In genomic region chr1:170619686-170620374, GRCm38 (mm10) we compare ENCODE assay signal across 30 mouse cellular contexts. TPM values are rescaled to one million over a fixed set of nuclear protein-coding genes. Genes with fewer than 3 reads are reported as not detected.
DNase-seq lines count a peak whose midpoint lies in the region; ATAC-seq and TF ChIP-seq lines count a peak whose summit lies in the region.
"Had no signal": no experiment of that assay in that cellular context is flagged by ENCODE, and none has a peak within 500 bp of the region (broad histone marks: within the 10 kb centered on the region; RNA-seq: fewer than 3 reads in every experiment).

No protein-coding gene starts in this region.

- no peak for TF ChIP-seq CTCF in midbrain, postnatal 0 days (IDR thresholded peaks at IDR 0.05)

- no peak for DNase-seq in heart, embryonic 10.5 days (ENCODE audit: low spot score)
- no peak for DNase-seq in heart, adult 18-20 months
- peak; percentile 51 for DNase-seq in midbrain, embryonic 11.5 days (ENCODE audit: low spot score, missing footprints)
- DNase-seq in midbrain, postnatal 0 days (ENCODE audit: low spot score), result no peak
- DNase-seq in limb, embryonic 10.5 days (ENCODE audit: low spot score), result no peak
- no peak for DNase-seq in left cerebral cortex, postnatal 25 days (ENCODE audit: low spot score in 2 of 2)
- DNase-seq: adrenal gland, postnatal 10 days; adrenal gland, postnatal 36 days; B cell, adult 2 months; cerebellum, adult 18-20 months; cerebellum, adult 9-11 months; cerebellum, postnatal 25 days; embryo, embryonic 11 days; gastrocnemius, postnatal 10 days; gastrocnemius, postnatal 36 days; heart, postnatal 10 days; heart, postnatal 36 days had no signal

- ATAC-seq in midbrain, embryonic 11.5 days (ENCODE audit: low FRiP score), result no peak
- no peak for ATAC-seq in midbrain, postnatal 0 days (ENCODE audit: low FRiP score)
- ATAC-seq in megakaryocyte progenitor cell, adult 5-6 weeks (replicated peaks; ENCODE audit: poor library complexity), result peak; percentile 21
- ATAC-seq: activated CD4-positive, CD25-positive, alpha-beta regulatory T cell, adult 4 months; forebrain, embryonic 15.5 days; hindbrain, embryonic 16.5 days had no signal

- no peak overlapping the region for H3K4me3 ChIP-seq in heart, embryonic 10.5 days
- H3K4me3 ChIP-seq in midbrain, embryonic 11.5 days (ENCODE audit: low read depth, low read length), result no peak overlapping the region
- H3K4me3 ChIP-seq in midbrain, postnatal 0 days (ENCODE audit: low read depth, low read length), result no peak overlapping the region
- no peak overlapping the region for H3K4me3 ChIP-seq in limb, embryonic 10.5 days
- H3K4me3 ChIP-seq: embryonic facial prominence, embryonic 10.5 days; embryonic facial prominence, embryonic 13.5 days; erythroblast, embryonic 14.5 days; forebrain, embryonic 12.5 days; forebrain, embryonic 15.5 days; heart, embryonic 12.5 days; heart, embryonic 15.5 days; hindbrain, embryonic 10.5 days; hindbrain, embryonic 13.5 days had no signal

- H3K27me3 ChIP-seq in heart, embryonic 10.5 days (ENCODE audit: insufficient read depth, poor library complexity, severe bottlenecking), result no peaks in the 10 kb centered on the region
- no peaks in the 10 kb centered on the region for H3K27me3 ChIP-seq in midbrain, embryonic 11.5 days (ENCODE audit: control insufficient read depth, insufficient read depth, low read length)
- H3K27me3 ChIP-seq in midbrain, postnatal 0 days (ENCODE audit: insufficient read depth, low read length), result no peaks in the 10 kb centered on the region
- H3K27me3 ChIP-seq in limb, embryonic 10.5 days (ENCODE audit: low read depth, poor library complexity, severe bottlenecking), result no peaks in the 10 kb centered on the region
- H3K27me3 ChIP-seq: CH12.LX; embryonic facial prominence, embryonic 13.5 days; forebrain, embryonic 12.5 days; forebrain, embryonic 15.5 days; heart, embryonic 12.5 days; heart, embryonic 15.5 days; hindbrain, embryonic 13.5 days had no signal

- H3K36me3 ChIP-seq in heart, embryonic 10.5 days, result peaks cover 4% of the 10 kb centered on the region; the same call in 1 of the 2 replicates
- H3K36me3 ChIP-seq in midbrain, embryonic 11.5 days (ENCODE audit: control insufficient read depth, insufficient read depth, low read length), result no peaks in the 10 kb centered on the region
- H3K36me3 ChIP-seq in midbrain, postnatal 0 days (ENCODE audit: insufficient read depth, low read length), result no peaks in the 10 kb centered on the region
- H3K36me3 ChIP-seq in limb, embryonic 10.5 days, result no peaks in the 10 kb centered on the region
- H3K36me3 ChIP-seq: embryonic facial prominence, embryonic 10.5 days; embryonic facial prominence, embryonic 13.5 days; forebrain, embryonic 12.5 days; forebrain, embryonic 15.5 days; heart, embryonic 15.5 days; hindbrain, embryonic 10.5 days; hindbrain, embryonic 13.5 days had no signal

- intact Hi-C loops in left cerebral cortex, postnatal 25 days (cut with DNase I), result no loop called here

- peaks cover 7% of the 10 kb centered on the region; the same call in 1 of the 2 replicates for H3K4me1 ChIP-seq in heart, embryonic 10.5 days
- H3K4me1 ChIP-seq in midbrain, embryonic 11.5 days (ENCODE audit: control insufficient read depth, insufficient read depth, low read length), result no peaks in the 10 kb centered on the region
- H3K4me1 ChIP-seq in midbrain, postnatal 0 days (ENCODE audit: insufficient read depth, low read length), result no peaks in the 10 kb centered on the region
- H3K4me1 ChIP-seq in limb, embryonic 10.5 days, result no peaks in the 10 kb centered on the region
- H3K4me1 ChIP-seq: embryonic facial prominence, embryonic 10.5 days; embryonic facial prominence, embryonic 13.5 days; forebrain, embryonic 12.5 days; forebrain, embryonic 15.5 days; hindbrain, embryonic 10.5 days; hindbrain, embryonic 13.5 days had no signal

- no peak overlapping the region for H3K4me2 ChIP-seq in midbrain, embryonic 11.5 days
- no peak overlapping the region for H3K4me2 ChIP-seq in midbrain, postnatal 0 days (ENCODE audit: low read depth, low read length, poor library complexity, severe bottlenecking)
- H3K4me2 ChIP-seq: embryonic facial prominence, embryonic 13.5 days; forebrain, embryonic 12.5 days; forebrain, embryonic 15.5 days; heart, embryonic 12.5 days; heart, embryonic 15.5 days; hindbrain, embryonic 13.5 days had no signal

- H3K9me3 ChIP-seq in heart, embryonic 10.5 days, result peaks cover 5% of the 10 kb centered on the region; the same call in 1 of the 2 replicates
- no peaks in the 10 kb centered on the region for H3K9me3 ChIP-seq in midbrain, embryonic 11.5 days (ENCODE audit: control insufficient read depth, low read length)
- peaks cover 6% of the 10 kb centered on the region; the same call in 1 of the 2 replicates for H3K9me3 ChIP-seq in midbrain, postnatal 0 days (ENCODE audit: low read length)
- H3K9me3 ChIP-seq in limb, embryonic 10.5 days (replicated peaks), result no peaks in the 10 kb centered on the region
- H3K9me3 ChIP-seq: embryonic facial prominence, embryonic 10.5 days; forebrain, embryonic 12.5 days; forebrain, embryonic 15.5 days; heart, embryonic 15.5 days had no signal

- 65% methylated on average over 2 of the region's 2 CpGs for WGBS in heart, embryonic 10.5 days
- WGBS in midbrain, embryonic 11.5 days, result 83% methylated on average over 2 of the region's 2 CpGs
- WGBS in midbrain, postnatal 0 days, result 81% methylated on average over 2 of the region's 2 CpGs
- WGBS in limb, embryonic 10.5 days, result 84% methylated on average over 2 of the region's 2 CpGs

- H3K9ac ChIP-seq in midbrain, embryonic 11.5 days (ENCODE audit: low read length), result no peak overlapping the region
- H3K9ac ChIP-seq in midbrain, postnatal 0 days (replicated peaks; ENCODE audit: low read length, poor library complexity, severe bottlenecking), result no peak overlapping the region
- H3K9ac ChIP-seq: embryonic facial prominence, embryonic 13.5 days; forebrain, embryonic 12.5 days; forebrain, embryonic 15.5 days; heart, embryonic 12.5 days; heart, embryonic 15.5 days; hindbrain, embryonic 13.5 days had no signal

- H3K27ac ChIP-seq in heart, embryonic 10.5 days, result 0 out of 2 replicates have a peak overlapping the region, but pooled peaks have one; percentile 22
- no peak overlapping the region for H3K27ac ChIP-seq in midbrain, embryonic 11.5 days (ENCODE audit: low read depth, low read length)
- H3K27ac ChIP-seq in midbrain, postnatal 0 days (ENCODE audit: low read depth, low read length), result no peak overlapping the region
- no peak overlapping the region for H3K27ac ChIP-seq in limb, embryonic 10.5 days
- H3K27ac ChIP-seq: embryonic facial prominence, embryonic 10.5 days; embryonic facial prominence, embryonic 13.5 days; forebrain, embryonic 12.5 days; forebrain, embryonic 15.5 days; heart, embryonic 15.5 days; hindbrain, embryonic 10.5 days; hindbrain, embryonic 13.5 days had no signal

RNA-seq across cellular contexts. Expression of gene Olfml2b, which starts 24.5 kb away (rescaled TPM):
- 31.4 and 51.0 TPM in 2 replicates for polyA plus RNA-seq in heart, embryonic 10.5 days (2016; fragmentation: Nextera tagmentation; extraction: Ambion mirVana)
- total RNA-seq in heart, adult 18-20 months (2021), result 10 to 100 TPM; 11.8 to 14.8 TPM
- 5.1 and 5.8 TPM in 2 replicates for polyA plus RNA-seq in midbrain, embryonic 11.5 days (2014; fragmentation: Nextera tagmentation; extraction: Ambion mirVana)
- 5.9 and 6.1 TPM in 2 replicates for total RNA-seq in midbrain, postnatal 0 days (2014; rRNA removed)
- 3.1 and 3.5 TPM in 2 replicates for polyA plus RNA-seq in midbrain, postnatal 0 days (2015; fragmentation: Nextera tagmentation; extraction: Ambion mirVana)
- 0.67 and 1.3 TPM in 2 replicates for total RNA-seq in megakaryocyte progenitor cell, adult 5-6 weeks (2015)
- 1.8 and 2.0 TPM in 2 replicates for total RNA-seq in megakaryocyte progenitor cell, adult 5-6 weeks (2017)
- polyA plus RNA-seq in limb, embryonic 10.5 days (2016; fragmentation: Nextera tagmentation; extraction: Ambion mirVana), result 5.3 and 8.1 TPM in 2 replicates
- 1 to 10 TPM; 2.5 to 4.0 TPM for total RNA-seq in left cerebral cortex, postnatal 25 days (2021)
- polyA plus RNA-seq: activated CD4-positive, CD25-positive, alpha-beta regulatory T cell, adult 4 months; erythroblast, embryonic 14.5 days had no signal

RNA-seq across cellular contexts. Expression of gene Nos1ap, which starts 30.2 kb away (rescaled TPM):
- 25.1 and 25.2 TPM in 2 replicates for polyA plus RNA-seq in heart, embryonic 10.5 days (2016; fragmentation: Nextera tagmentation; extraction: Ambion mirVana)
- total RNA-seq in heart, adult 18-20 months (2021), result 10 to 100 TPM; 17.4 to 23.6 TPM
- polyA plus RNA-seq in midbrain, embryonic 11.5 days (2014; fragmentation: Nextera tagmentation; extraction: Ambion mirVana), result 5.7 and 7.8 TPM in 2 replicates
- 8.8 and 24.0 TPM in 2 replicates for total RNA-seq in midbrain, postnatal 0 days (2014; rRNA removed)
- polyA plus RNA-seq in midbrain, postnatal 0 days (2015; fragmentation: Nextera tagmentation; extraction: Ambion mirVana), result 12.3 and 18.4 TPM in 2 replicates
- 9.9 and 12.4 TPM in 2 replicates for total RNA-seq in megakaryocyte progenitor cell, adult 5-6 weeks (2015)
- total RNA-seq in megakaryocyte progenitor cell, adult 5-6 weeks (2017), result 5.8 and 10.3 TPM in 2 replicates
- 5.1 and 5.6 TPM in 2 replicates for polyA plus RNA-seq in limb, embryonic 10.5 days (2016; fragmentation: Nextera tagmentation; extraction: Ambion mirVana)
- 100 to 1,000 TPM; 170 to 172 TPM for total RNA-seq in left cerebral cortex, postnatal 25 days (2021)
- total RNA-seq: CH12.LX had no signal
- polyA plus RNA-seq: activated CD4-positive, CD25-positive, alpha-beta regulatory T cell, adult 4 months had no signal
